Mouse (Mus musculus) Muller cell, postnatal 12 days (primary cell): ENCODE data around the gene Txlnb.
"Not testable (repeated sequence)": the region's sequence is repeated elsewhere in the genome, so short reads cannot be mapped to it uniquely, and the experiment has no call there.

ENCODE experiments used
- DNase-seq: peaks from one replicate; pipeline ENCODE4 v3.0.0-alpha.2; 2015; ENCODE audit errors: inconsistent ontology term

Txlnb gene

GRCm38 (mm10) chr10:17795767-17796631 lies at the start of gene Txlnb:
Txlnb (plus strand) TSS chr10:17796226.
- DNase-seq = peak; percentile 54

- DNase-seq = no peak
Measured at GRCm38 (mm10) chr10:17752478-17752877, 43.5 kb upstream of the Txlnb start.

- DNase-seq = no peak
Measured at GRCm38 (mm10) chr10:17759772-17760171, 36.3 kb upstream of the Txlnb start.

- DNase-seq = no peak
Measured at GRCm38 (mm10) chr10:17760750-17761613, 35.0 kb upstream of the Txlnb start.

- no peak for DNase-seq
Measured at GRCm38 (mm10) chr10:17761652-17762051, 34.4 kb upstream of the Txlnb start.

- no peak for DNase-seq
Measured at GRCm38 (mm10) chr10:17762946-17763345, 33.1 kb upstream of the Txlnb start.

- no peak for DNase-seq
Measured at GRCm38 (mm10) chr10:17769856-17770255, 26.2 kb upstream of the Txlnb start.

- DNase-seq = no peak
Measured at GRCm38 (mm10) chr10:17772364-17772763, 23.7 kb upstream of the Txlnb start.

- DNase-seq = no peak
Measured at GRCm38 (mm10) chr10:17774366-17774765, 21.7 kb upstream of the Txlnb start.

- DNase-seq = no peak
Measured at GRCm38 (mm10) chr10:17775079-17775478, 20.9 kb upstream of the Txlnb start.

GRCm38 (mm10) chr10:17776684-17777083 lies 19.3 kb upstream of the Txlnb start:
- DNase-seq = not testable (repeated sequence)

- no peak for DNase-seq
Measured at GRCm38 (mm10) chr10:17786771-17787170, 9.3 kb upstream of the Txlnb start.

GRCm38 (mm10) chr10:17787938-17788337 lies 8.1 kb upstream of the Txlnb start:
- DNase-seq = no peak

GRCm38 (mm10) chr10:17788347-17788746 lies 7.7 kb upstream of the Txlnb start:
- DNase-seq = no peak

GRCm38 (mm10) chr10:17793926-17794325 lies 2.1 kb upstream of the Txlnb start:
- DNase-seq = peak; percentile 40

- no peak for DNase-seq
Measured at GRCm38 (mm10) chr10:17794443-17794842, 1.6 kb upstream of the Txlnb start.

GRCm38 (mm10) chr10:17795227-17795626 lies 799 bp upstream of the Txlnb start:
- no peak for DNase-seq

GRCm38 (mm10) chr10:17796846-17797631 lies 1.0 kb downstream of the Txlnb start:
- DNase-seq = no peak

- no peak for DNase-seq
Measured at GRCm38 (mm10) chr10:17797681-17798080, 1.7 kb downstream of the Txlnb start.

GRCm38 (mm10) chr10:17801788-17802187 lies 5.8 kb downstream of the Txlnb start:
- DNase-seq = no peak

- DNase-seq = no peak
Measured at GRCm38 (mm10) chr10:17808526-17808925, 12.5 kb downstream of the Txlnb start.

GRCm38 (mm10) chr10:17815052-17815451 lies 19.0 kb downstream of the Txlnb start:
- no peak for DNase-seq
